Mouse (Mus musculus): ENCODE measurements at regions not wholly inside any gene's neighbourhood (a gene's known extent, or its start where the extent isn't known, plus 50 kb on each side); places are given as distances from the start of the nearest gene placed in this dataset.
"Not testable (repeated sequence)": the region's sequence is repeated elsewhere in the genome, so short reads cannot be mapped to it uniquely, and the experiment has no call there.

GRCm38 (mm10) chr7:138758386-138758785 lies 87.5 kb upstream of the Ppp2r2d start:
- DNase-seq (ENCODE audit: low spot score): no peak
- intact Hi-C loops (cut with DNase I): no loop called here

- DNase-seq (ENCODE audit: low spot score): no peak
- intact Hi-C loops (cut with DNase I): no loop called here
Measured at GRCm38 (mm10) chr7:138748442-138748841, 97.4 kb upstream of the Ppp2r2d start.

GRCm38 (mm10) chr7:138746616-138747015 lies 99.3 kb upstream of the Ppp2r2d start:
- DNase-seq (ENCODE audit: low spot score): no peak
- intact Hi-C loops (cut with DNase I): no loop called here

- DNase-seq (ENCODE audit: low spot score): no peak
- intact Hi-C loops (cut with DNase I): no loop called here
Measured at GRCm38 (mm10) chr7:138742516-138742845, 103.4 kb upstream of the Ppp2r2d start.

- DNase-seq (ENCODE audit: low spot score): no peak
- intact Hi-C loops (cut with DNase I): no loop called here
Measured at GRCm38 (mm10) chr7:138741816-138742515, 103.9 kb upstream of the Ppp2r2d start.

- intact Hi-C loops (cut with DNase I): loop anchor here (2.0 kb wide), 1 partner anchor 93 kb away; no protein-coding TSS in a partner anchor
- no peak for DNase-seq (ENCODE audit: low spot score)
Measured at GRCm38 (mm10) chr7:138734254-138734653, 111.6 kb upstream of the Ppp2r2d start.

- intact Hi-C loops (cut with DNase I): no loop called here
- DNase-seq (ENCODE audit: low spot score): no peak
Measured at GRCm38 (mm10) chr7:138724829-138725228, 121.0 kb upstream of the Ppp2r2d start.

GRCm38 (mm10) chr7:138719608-138720007 lies 126.3 kb upstream of the Ppp2r2d start:
- intact Hi-C loops (cut with DNase I): no loop called here

GRCm38 (mm10) chr7:138719115-138719514 lies 126.8 kb upstream of the Ppp2r2d start:
- DNase-seq (ENCODE audit: low spot score): no peak
- intact Hi-C loops (cut with DNase I): no loop called here

More at GRCm38 (mm10) chr7:138719608-138720007, 126.3 kb upstream of the Ppp2r2d start:
- DNase-seq (ENCODE audit: low spot score): no peak

GRCm38 (mm10) chr7:138714731-138715130 lies 131.1 kb upstream of the Ppp2r2d start:
- intact Hi-C loops (cut with DNase I): no loop called here
- DNase-seq (ENCODE audit: low spot score): no peak

GRCm38 (mm10) chr7:138708373-138708772 lies 137.5 kb upstream of the Ppp2r2d start:
- intact Hi-C loops (cut with DNase I): no loop called here
- DNase-seq (ENCODE audit: low spot score): no peak

- DNase-seq (ENCODE audit: low spot score): not testable (repeated sequence)
Measured at GRCm38 (mm10) chr7:138699599-138699998, 146.3 kb upstream of the Ppp2r2d start.

GRCm38 (mm10) chr7:138682161-138682560 lies 163.7 kb upstream of the Ppp2r2d start:
- DNase-seq (ENCODE audit: low spot score): no peak
- intact Hi-C loops (cut with DNase I): no loop called here

More at GRCm38 (mm10) chr7:138699599-138699998, 146.3 kb upstream of the Ppp2r2d start:
- intact Hi-C loops (cut with DNase I): not testable (repeated sequence)

- no peak for DNase-seq (ENCODE audit: low spot score)
- intact Hi-C loops (cut with DNase I): no loop called here
Measured at GRCm38 (mm10) chr7:138680530-138680929, 165.3 kb upstream of the Ppp2r2d start.

- intact Hi-C loops (cut with DNase I): no loop called here
- no peak for DNase-seq (ENCODE audit: low spot score)
Measured at GRCm38 (mm10) chr7:138679575-138679974, 166.3 kb upstream of the Ppp2r2d start.

GRCm38 (mm10) chr7:138672959-138673358 lies 172.9 kb upstream of the Ppp2r2d start:
- intact Hi-C loops (cut with DNase I): no loop called here
- DNase-seq (ENCODE audit: low spot score): no peak

GRCm38 (mm10) chr7:138668337-138668736 lies 177.5 kb upstream of the Ppp2r2d start:
- intact Hi-C loops (cut with DNase I): no loop called here
- DNase-seq (ENCODE audit: low spot score): no peak

- intact Hi-C loops (cut with DNase I): no loop called here
- DNase-seq (ENCODE audit: low spot score): no peak
Measured at GRCm38 (mm10) chr7:138660124-138660523, 185.8 kb upstream of the Ppp2r2d start.

GRCm38 (mm10) chr7:138657521-138657920 lies 188.4 kb upstream of the Ppp2r2d start:
- no peak for DNase-seq (ENCODE audit: low spot score)
- intact Hi-C loops (cut with DNase I): no loop called here

- no peak for DNase-seq (ENCODE audit: low spot score)
- intact Hi-C loops (cut with DNase I): no loop called here
Measured at GRCm38 (mm10) chr7:138657076-138657475, 188.8 kb upstream of the Ppp2r2d start.

GRCm38 (mm10) chr7:138655940-138656339 lies 189.9 kb upstream of the Ppp2r2d start:
- intact Hi-C loops (cut with DNase I): no loop called here
- DNase-seq (ENCODE audit: low spot score): no peak

GRCm38 (mm10) chr7:138650946-138651345 lies 194.9 kb upstream of the Ppp2r2d start:
- intact Hi-C loops (cut with DNase I): no loop called here
- no peak for DNase-seq (ENCODE audit: low spot score)

Data from heart, postnatal 25 days (tissue).